Mouse (Mus musculus): Measurements from ENCODE around the gene Ppp1r35. TPM values are rescaled to one million over a fixed set of nuclear protein-coding genes. Genes with fewer than 3 reads are reported as not detected.
A peak's percentile ranks its signal among the peaks of the same experiment; 100 is the strongest.

Gene Ppp1r35
- total RNA-seq (2021): 10 to 100 TPM; 28.4 to 38.6 TPM

DNA sequence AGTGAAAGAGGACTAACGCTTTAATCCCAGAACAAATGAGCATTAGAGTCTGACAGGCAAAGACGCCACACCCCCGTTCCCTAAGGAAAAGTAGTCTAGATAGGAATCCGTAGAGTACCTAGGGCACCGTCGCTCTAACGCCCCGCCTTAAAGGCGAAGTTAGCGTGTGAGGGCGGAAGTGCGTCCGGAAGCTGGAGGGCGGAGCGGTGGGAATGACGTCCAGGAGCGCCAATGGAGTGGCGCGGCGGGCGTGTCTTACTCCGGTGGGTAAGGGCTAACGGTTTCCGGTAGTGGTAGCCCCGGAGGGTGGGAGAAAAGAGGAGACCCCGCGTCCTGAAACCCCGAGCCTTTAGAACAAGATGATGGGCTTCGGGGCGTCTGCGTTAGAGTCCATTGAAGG, at the start of gene Ppp1r35:
Gene Ppp1r35 (plus strand): TSS at position 215 of the 400 bp plus-strand sequence.
- peak; percentile 97 for DNase-seq
- intact Hi-C loops (cut with DNase I): no loop called here

DNA sequence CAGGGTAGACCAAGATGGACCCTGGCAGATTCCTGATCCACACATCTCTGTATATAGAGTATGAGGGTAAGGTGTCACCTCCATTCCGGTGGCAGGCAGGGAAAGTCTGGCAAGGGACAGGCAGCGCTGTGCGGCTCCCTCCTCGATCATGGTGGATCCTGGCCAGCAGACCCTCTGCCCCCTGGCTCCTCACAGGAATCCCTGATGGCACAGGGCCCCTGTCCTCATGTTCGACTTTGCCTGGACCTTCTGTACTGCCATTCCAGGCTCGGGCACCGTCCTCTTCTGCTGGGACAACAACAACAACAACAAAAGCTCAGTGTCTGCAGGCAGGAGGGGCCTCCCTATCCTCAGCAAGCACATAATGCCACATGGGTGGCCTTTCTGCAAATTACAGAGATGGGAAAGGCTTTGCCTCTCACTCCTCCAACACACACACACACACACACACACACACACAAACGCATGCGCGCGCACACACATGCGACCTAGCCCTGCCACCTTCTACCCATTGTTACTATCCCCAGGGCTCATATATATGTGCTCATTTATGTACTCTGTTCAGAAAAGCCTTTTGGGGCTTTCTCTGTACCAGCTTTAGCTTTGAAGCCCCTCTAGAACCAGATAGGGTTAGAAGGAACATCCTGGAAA, 44.9 kb upstream of the Ppp1r35 start:
- intact Hi-C loops (cut with DNase I): no loop called here
- no peak for DNase-seq

DNA sequence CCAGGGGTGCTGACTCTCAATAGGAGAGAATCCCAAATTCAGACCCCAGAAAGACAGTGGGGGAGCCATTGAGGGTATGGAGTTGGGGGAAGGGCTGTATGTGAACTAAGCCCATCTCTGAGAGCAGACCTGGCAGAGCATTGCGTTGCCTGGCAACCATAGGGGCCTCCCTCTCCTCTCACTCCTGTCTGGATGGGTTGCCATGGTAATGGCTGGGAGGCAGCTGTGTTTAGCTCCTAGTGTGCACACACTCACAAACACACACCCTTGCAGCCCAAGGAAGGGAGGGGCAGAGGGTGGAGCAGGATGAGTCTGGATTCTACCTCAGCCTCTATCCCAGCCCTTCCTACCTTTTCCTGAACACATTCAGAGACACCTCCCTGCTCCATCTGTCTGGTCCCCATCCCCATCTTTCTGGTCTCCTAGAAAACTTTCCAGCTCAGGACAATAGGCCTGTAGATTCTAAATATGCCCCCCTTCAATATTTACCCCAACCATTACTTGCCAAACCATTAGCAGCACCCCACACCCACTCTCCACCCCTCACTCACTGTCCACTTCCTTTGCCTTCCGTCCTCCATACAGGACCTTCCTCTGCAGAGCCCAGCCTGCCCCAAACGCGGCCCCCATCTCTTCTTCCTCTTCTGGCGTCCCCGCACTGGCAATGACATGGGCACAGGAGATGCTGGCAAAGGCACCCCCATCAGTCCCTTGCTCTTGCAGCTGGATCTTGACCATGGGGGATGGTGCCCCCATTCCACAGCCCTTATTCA, 44.2 kb upstream of the Ppp1r35 start:
- DNase-seq: peak; percentile 92
- intact Hi-C loops (cut with DNase I): no loop called here

DNA sequence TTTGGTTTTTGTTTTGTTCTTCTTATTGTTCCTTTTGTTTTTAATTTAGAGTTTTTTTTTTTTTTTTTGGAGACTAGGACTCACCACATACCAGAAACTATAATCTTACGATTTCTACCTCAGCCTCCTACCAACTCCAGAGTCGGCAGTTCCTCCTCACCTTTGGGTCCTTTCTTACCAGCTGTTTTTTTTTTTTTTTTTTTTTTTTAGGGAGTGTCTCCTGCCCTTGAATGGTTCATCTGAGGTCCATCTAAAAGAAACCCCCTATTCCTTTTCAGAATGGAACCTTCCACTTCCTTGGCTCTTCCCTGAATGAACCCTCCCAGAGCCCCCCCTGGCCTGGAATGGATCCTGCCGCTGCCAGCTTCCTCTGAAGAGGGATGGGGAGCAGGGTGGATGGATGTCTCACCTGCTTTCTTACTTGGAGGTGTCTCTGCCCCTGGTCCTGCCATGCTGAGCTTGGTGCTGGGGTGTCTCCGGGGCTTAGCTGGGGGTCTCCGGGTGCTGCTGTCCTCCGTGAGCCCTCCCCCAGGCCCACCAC, 41.2 kb upstream of the Ppp1r35 start:
- intact Hi-C loops (cut with DNase I): no loop called here
- peak; percentile 66 for DNase-seq

DNA sequence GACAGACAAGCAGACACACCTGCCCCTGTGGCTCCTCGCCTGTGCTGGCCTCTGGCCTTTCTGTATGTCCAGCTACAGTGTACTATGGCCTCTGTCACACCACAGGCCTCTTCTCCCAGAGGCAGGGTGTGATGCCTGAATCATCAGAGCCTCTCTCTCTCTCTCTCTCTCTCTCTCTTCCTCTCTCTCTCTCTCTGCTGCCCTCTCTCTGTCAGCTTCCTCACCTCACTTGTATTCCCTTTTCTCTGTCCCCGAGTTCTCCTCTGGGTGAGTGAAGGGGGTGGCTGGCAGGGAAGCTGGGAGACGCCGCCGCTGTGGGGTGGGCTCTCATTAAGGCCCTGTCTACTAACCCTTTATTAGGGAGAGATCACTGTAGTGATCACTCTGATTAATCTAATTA, 40.1 kb upstream of the Ppp1r35 start:
- DNase-seq: no peak
- intact Hi-C loops (cut with DNase I): no loop called here

DNA sequence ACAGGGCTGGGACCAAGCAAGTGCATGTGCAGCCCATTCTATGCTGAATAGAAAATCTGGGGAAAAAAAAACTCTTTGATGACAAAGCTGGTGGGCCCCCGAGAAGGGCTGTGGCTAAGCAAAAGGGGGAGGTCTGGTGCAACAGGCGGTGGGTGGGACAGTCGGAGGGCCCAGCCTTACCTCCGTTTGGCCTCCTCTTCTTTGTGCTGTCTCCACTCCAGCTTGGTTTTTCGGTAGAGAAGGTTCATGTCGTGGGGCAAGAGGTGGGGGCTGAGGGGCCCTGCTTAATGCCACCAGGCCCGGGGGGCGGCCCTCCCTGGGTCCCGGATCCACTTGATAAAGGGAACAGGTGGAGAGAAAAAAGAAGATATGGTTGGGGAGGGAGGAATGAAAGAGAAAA, 39.2 kb upstream of the Ppp1r35 start:
- DNase-seq: no peak
- intact Hi-C loops (cut with DNase I): no loop called here

DNA sequence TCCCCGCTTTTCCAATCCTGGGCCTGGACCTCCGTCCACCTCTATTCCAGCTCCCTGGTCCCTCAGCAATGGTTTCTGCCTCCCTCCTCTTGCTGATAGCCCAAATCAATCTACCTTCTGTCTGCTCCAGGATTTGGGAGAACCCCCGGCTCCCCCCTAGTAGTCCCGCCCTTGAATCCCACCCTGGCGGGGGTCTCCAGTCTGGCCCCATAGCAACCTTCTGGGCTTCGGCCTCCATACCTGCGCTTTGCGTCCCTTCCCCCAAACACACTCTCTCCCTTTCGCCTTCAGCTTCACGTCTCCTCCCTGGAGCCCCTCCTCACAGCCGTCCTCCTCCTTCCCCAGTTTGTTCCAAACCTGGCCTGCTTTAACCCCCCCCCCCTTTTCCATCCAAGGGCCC, 38.1 kb upstream of the Ppp1r35 start:
- DNase-seq: no peak
- intact Hi-C loops (cut with DNase I): loop anchor here (5.0 to 10.0 kb wide), 2 partner anchors 83 to 386 kb away; partner anchors contain the start of gene Ephb4

DNA sequence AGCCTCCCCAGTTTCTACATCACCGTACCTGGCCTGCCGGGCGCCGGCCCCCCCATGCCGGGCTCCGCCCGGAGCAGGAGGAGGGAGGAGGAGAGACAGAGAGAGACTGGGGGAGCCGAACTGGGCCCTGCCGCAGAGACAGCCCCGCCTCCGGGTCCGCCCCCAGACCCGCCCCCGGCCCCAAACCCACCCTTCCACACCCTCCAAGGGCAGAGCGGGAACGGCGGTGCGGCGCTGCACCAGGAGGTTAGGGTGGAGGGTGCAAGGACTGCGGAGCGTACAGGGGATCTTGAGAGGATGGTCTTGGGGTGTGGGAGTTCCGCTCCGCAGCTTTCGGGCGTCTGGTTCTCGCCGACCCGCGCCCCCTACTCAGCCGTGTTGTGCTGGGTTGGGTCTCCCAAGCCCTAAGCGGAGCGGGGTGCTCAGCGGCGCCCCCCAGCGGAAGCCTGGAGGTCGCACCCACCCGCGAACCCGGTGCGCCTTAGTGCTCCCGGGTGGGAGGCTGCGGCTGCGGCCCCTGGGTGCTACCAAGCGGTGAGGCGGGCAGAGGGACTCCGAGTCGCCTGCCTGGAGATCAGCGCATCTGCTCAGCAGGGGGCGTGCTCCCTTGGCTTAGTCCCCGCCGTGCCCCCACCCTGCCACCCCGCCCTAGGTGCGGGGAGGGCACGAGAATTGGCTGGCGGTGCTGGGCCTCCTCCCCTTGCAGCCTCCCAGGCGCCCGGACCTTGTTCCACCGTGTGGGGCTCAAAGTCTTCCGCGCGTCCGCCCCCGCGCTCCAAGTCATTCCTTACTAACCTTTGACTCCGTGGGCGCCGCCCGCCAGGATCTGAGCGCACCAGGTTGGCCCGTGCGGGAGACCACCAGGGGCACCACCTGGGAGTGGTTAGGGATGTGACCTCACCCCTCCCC, 37.4 kb upstream of the Ppp1r35 start, which contains the start of gene Nyap1:
Gene Nyap1 (minus strand): TSS at position 585 of the 909 bp plus-strand sequence.
- peak; percentile 85 for DNase-seq
- intact Hi-C loops (cut with DNase I): loop anchor here (5.0 to 10.0 kb wide), 2 partner anchors 84 to 386 kb away; partner anchors contain the start of gene Ephb4

DNA sequence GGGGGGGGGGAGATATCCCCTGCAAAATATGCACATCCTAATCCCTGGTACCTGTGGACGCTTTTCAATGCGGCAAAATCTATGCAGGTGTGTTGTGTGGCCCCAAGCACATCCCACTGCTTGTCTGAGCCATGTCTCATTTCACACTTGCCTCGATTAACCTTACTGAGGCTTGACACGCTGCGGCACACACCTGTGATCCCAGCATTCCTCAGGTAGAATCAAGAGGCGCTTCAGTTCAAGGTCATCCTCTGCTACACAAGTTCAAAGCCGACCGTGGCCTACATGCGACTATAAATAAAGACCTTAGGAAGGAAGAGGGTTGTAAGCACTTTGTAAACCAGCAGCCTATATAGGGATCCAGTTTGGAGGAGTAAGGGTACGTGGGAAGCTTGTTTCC, 36.6 kb upstream of the Ppp1r35 start:
- intact Hi-C loops (cut with DNase I): loop anchor here (5.0 to 10.0 kb wide), 2 partner anchors 85 to 387 kb away; partner anchors contain the start of gene Ephb4
- no peak for DNase-seq

DNA sequence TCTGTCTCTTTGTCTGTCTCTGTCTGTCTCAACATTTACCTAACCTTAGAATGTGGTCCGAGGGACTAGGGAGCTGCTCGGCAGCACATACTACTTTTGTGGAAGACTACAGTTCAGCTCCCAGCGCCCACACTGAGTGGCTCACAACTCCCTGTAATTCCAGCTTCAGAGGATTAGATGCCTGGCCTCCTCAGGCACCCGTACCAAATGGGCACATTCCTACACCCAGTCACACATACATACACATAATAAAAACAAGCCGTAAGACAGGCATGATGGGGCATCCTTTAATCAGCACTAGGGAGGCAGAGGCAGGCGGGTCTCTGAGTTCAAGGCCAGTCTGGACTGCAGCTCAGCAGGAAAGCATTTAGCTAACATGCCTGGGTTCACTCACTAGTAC, 35.8 kb upstream of the Ppp1r35 start:
- intact Hi-C loops (cut with DNase I): loop anchor here (5.0 to 10.0 kb wide), 2 partner anchors 86 to 388 kb away; partner anchors contain the start of gene Ephb4

DNA sequence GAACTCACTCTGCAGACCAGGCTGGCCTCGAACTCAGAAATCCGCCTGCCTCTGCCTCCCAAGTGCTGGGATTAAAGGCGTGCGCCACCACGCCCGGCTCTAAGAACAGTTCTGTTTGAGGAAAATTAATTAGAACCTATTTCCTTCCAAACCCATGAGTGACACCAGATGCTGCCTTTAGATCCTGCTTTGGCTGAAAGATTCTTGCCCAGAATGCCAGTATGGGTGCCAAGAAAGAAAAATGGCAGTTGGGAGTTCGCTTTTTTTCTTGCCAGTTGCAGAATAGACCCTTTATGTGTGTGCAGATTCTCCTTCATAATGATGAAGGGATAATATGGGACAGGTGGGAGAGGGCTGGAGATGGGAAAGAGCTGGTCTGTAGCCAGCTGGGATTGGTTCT, 34.5 kb upstream of the Ppp1r35 start:
- intact Hi-C loops (cut with DNase I): loop anchor here (5.0 to 10.0 kb wide), 2 partner anchors 87 to 389 kb away; partner anchors contain the start of gene Ephb4
- no peak for DNase-seq

More for the DNA sequence above, 35.8 kb upstream of the Ppp1r35 start:
- DNase-seq: no peak

DNA sequence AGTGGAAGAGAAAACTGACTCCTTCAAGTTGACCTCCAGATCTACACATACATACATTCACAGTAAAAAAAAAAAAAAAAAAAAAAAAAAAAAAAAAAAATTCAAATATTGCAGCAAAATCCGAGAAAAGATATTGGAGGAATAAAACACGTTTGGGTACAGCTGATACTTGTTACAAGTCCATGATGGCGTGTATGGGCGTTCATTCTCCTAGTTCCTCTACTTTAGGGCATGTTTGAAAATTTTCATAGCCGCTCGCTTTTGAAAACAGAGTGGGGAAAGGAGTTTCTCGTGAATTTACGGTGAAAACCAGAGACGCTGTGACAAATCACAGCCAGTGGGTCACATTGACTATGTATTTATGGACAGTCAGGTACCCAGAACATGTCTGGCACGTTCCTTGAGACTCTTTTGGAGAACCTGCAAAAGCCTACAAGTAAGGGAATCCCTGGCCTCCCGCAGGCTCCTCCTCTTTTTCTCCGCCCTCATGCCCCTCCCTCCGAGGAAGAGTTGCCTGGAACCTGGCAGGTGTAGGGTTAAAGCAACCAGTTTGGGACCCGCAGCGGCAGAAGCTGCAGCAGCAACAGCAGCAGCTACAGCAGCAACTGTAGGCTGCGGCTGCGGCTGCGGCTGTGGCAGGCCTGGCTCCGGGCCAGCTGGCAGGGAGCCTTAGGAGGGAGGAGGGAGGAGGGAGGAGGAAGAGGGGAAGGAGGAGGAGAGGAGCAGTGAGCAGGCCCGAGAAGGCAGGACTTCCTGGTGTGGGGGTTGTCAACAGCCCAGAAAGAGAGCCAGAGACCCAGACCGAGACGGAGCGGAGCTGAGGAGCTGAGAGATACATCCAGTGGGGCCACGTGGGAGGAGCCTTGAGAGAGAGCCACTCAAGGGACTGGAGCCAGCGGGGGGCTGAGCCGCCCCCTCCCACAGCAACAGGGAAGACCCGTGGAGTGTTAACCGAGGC, 33.2 kb upstream of the Ppp1r35 start, which contains the start of gene Tsc22d4:
Gene Tsc22d4 (plus strand): TSS at position 517 of the 958 bp plus-strand sequence.
- intact Hi-C loops (cut with DNase I): loop anchor here (10.0 kb wide), 1 partner anchor 391 kb away; the partner anchor contains the start of gene Ephb4

DNA sequence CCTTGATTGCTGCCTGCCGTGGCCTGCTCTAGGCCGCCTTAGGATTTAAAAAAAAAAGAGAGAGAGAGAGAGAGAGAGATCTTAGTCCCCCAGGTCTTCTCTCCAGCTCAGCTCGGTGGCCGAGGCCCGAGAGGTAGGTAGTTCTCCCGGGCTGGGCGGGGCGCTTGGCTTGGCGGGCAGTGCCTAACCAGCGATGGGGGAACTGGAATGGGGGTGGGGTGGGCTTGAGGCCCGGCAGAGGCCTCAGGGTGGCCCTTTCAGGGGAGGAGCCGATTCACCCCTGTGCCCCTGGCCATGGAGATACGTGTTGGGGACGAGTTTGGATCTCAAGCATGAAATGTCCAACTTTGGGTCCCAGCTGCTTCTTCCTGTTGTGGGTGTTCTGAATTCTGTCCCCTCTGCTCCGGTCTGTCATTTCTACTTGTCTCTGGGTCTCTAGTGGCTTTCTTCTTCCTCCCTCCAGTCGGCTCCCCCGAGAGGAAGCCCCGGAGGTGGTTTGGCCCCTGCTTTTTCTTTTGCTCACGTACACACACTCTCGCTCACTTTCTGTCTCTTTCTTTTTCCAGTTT, 32.3 kb upstream of the Ppp1r35 start:
- intact Hi-C loops (cut with DNase I): loop anchor here (10.0 kb wide), 1 partner anchor 392 kb away; the partner anchor contains the start of gene Ephb4
- DNase-seq: peak; percentile 70

More for the DNA sequence above, 33.2 kb upstream of the Ppp1r35 start, which contains the start of gene Tsc22d4:
- DNase-seq: peak; percentile 95

DNA sequence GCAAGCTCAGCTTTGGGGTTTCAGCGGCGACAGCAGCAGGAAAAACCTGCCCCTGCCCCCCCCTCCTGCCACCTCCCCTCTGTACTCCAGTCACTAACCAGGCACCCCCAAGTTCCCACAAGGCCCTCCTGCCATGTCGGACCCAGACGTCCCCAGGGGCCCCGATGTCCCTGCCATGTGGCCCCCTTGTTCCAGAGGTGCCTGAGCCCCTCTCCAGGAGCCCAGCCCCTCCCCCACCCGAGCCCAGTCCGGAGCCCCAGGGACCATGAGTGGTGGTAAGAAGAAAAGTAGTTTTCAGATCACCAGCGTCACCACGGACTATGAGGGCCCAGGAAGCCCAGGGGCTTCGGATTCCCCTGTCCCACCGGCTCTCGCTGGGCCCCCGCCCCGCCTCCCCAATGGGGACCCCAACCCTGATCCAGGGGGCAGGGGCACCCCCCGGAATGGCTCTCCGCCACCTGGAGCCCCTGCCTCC, 31.8 kb upstream of the Ppp1r35 start:
- intact Hi-C loops (cut with DNase I): loop anchor here (10.0 kb wide), 1 partner anchor 392 kb away; the partner anchor contains the start of gene Ephb4

DNA sequence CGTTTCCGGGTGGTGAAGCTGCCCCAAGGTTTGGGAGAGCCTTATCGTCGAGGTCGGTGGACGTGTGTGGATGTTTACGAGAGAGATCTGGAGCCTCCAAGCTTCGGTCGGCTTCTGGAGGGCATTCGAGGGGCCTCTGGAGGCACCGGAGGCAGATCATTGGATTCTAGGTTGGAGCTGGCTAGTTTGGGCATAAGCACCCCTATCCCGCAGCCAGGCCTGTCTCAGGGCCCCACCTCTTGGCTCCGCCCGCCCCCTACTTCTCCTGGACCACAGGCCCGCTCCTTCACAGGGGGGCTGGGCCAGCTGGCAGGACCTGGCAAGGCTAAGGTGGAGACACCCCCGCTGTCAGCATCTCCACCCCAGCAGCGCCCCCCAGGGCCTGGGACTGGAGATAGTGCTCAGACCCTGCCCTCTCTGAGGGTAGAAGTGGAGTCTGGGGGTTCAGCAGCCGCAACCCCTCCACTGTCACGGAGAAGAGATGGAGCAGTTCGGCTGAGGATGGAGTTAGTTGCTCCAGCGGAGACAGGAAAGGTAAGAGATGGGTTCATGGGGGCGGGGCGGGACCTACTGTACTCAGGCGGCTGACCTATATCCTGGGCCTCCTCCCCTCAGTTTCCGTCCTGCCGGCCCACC, 31.2 kb upstream of the Ppp1r35 start:
- intact Hi-C loops (cut with DNase I): loop anchor here (10.0 kb wide), 1 partner anchor 393 kb away; the partner anchor contains the start of gene Ephb4

More for the DNA sequence above, 31.8 kb upstream of the Ppp1r35 start:
- no peak for DNase-seq

DNA sequence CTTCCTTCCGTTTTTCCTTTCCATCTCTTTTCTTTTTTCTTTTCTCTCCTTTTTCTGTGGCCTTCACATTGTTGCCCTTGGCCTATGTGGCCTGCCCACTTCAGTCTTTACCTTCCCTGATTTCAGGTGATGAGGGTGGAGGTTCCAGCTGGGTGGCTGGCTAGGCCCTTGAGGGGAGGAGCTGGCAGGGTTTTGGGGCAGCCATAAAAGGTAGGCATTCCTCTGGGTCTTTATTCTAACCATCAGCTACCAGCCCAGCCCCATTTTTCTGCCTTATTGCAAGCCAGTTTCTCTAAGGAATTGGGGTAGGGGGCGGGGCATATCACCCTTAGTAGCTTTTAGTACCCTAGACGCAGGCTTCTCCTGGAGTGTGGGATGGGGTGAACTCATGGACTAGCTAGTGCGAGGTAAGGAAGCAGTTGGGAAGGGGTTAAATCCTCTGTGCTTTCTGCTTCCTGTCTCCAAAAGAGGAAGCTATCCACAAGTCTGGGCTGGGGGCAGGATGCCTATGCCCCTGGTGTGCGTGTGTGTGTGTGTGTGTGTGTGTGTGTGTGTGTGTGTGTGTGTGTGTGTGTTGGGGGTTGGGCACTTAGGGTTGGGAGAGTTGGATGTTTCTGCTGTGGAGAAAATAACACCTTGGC, 30.4 kb upstream of the Ppp1r35 start:
- DNase-seq: no peak
- intact Hi-C loops (cut with DNase I): loop anchor here (10.0 kb wide), 1 partner anchor 393 kb away; the partner anchor contains the start of gene Ephb4

More for the DNA sequence above, 31.2 kb upstream of the Ppp1r35 start:
- DNase-seq: peak; percentile 66
